Mouse (Mus musculus) fat pad, adult 2 months (tissue): ENCODE data around the gene Cdk14.
"Not testable (repeated sequence)": the region's sequence is repeated elsewhere in the genome, so short reads cannot be mapped to it uniquely, and the experiment has no call there.

ENCODE experiments used
- DNase-seq: peaks from one replicate; pipeline ENCODE4 v3.0.0-alpha.2; 2011; ENCODE audit warnings: low read depth, low spot score; ENCODE audit errors: extremely low read depth

Gene Cdk14

GRCm38 (mm10) chr5:5368389-5369164 is 51.5 kb downstream of the Cdk14 start:
- DNase-seq, result no peak

GRCm38 (mm10) chr5:5367550-5367949 is 52.6 kb downstream of the Cdk14 start:
- no peak for DNase-seq

GRCm38 (mm10) chr5:5365285-5366076 is 54.6 kb downstream of the Cdk14 start:
- no peak for DNase-seq

GRCm38 (mm10) chr5:5361684-5362083 is 58.4 kb downstream of the Cdk14 start:
- no peak for DNase-seq

- DNase-seq, result no peak
These were observed 59.8 kb downstream of the Cdk14 start for GRCm38 (mm10) chr5:5360338-5360737.

- no peak for DNase-seq
These were observed 60.2 kb downstream of the Cdk14 start for GRCm38 (mm10) chr5:5359915-5360314.

GRCm38 (mm10) chr5:5359370-5359769 is 60.7 kb downstream of the Cdk14 start:
- no peak for DNase-seq

GRCm38 (mm10) chr5:5358019-5358717 is 61.9 kb downstream of the Cdk14 start:
- DNase-seq, result no peak

GRCm38 (mm10) chr5:5354684-5355368 is 65.3 kb downstream of the Cdk14 start:
- DNase-seq, result no peak

GRCm38 (mm10) chr5:5353946-5354345 is 66.2 kb downstream of the Cdk14 start:
- no peak for DNase-seq

- DNase-seq, result no peak
These were observed 75.5 kb downstream of the Cdk14 start for GRCm38 (mm10) chr5:5344646-5345045.

GRCm38 (mm10) chr5:5343741-5344140 is 76.4 kb downstream of the Cdk14 start:
- no peak for DNase-seq

GRCm38 (mm10) chr5:5343267-5343666 is 76.8 kb downstream of the Cdk14 start:
- peak; percentile 34 for DNase-seq

- DNase-seq, result no peak
These were observed 77.5 kb downstream of the Cdk14 start for GRCm38 (mm10) chr5:5342410-5343137.

- no peak for DNase-seq
These were observed 78.5 kb downstream of the Cdk14 start for GRCm38 (mm10) chr5:5341611-5342010.

- no peak for DNase-seq
These were observed 86.2 kb downstream of the Cdk14 start for GRCm38 (mm10) chr5:5333916-5334315.

- DNase-seq, result no peak
These were observed 89.1 kb downstream of the Cdk14 start for GRCm38 (mm10) chr5:5330926-5331460.

GRCm38 (mm10) chr5:5329018-5329417 is 91.1 kb downstream of the Cdk14 start:
- DNase-seq, result not testable (repeated sequence)

GRCm38 (mm10) chr5:5326716-5327115 is 93.4 kb downstream of the Cdk14 start:
- no peak for DNase-seq

GRCm38 (mm10) chr5:5322699-5323098 is 97.4 kb downstream of the Cdk14 start:
- DNase-seq, result no peak
